Mouse (Mus musculus) heart, adult 8-10 months (tissue): ENCODE data around the gene Gnb5. TPM values are rescaled to one million over a fixed set of nuclear protein-coding genes. Genes with fewer than 3 reads are reported as not detected.

Experiments used
- DNase-seq: peaks from one replicate; pipeline ENCODE4 v3.0.0; 2022; ENCODE audit warnings: low spot score
- total RNA-seq, 4 experiments: library from RNA; stranded (reverse); gene quantifications; 2 replicates each; pipeline ENCODE4 v1.2.4; 2022

Gnb5 gene
- total RNA-seq, 4 experiments from 2014 or later: 20.4 to 25.1 (median 23.8) TPM

DNA sequence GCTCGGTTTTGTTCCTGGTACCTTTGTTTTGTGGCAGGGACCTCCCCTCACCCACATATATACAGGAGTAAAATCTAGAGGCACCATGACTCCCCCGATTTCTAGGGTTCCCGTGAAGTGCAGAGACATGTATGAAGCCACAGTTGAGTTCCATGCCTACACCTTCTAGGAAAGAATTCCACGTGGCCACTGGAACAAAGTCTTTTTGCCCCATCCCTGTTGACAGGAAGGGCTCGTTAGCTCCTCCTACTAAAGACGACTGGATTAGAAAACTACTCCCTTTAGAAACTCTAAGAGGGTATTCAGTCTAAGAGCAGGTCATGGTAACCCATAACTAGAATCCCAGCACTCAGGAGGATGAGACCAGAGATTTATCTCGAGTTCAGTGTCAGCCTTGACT is 1.8 kb upstream of the Gnb5 start:
- no peak for DNase-seq

DNA sequence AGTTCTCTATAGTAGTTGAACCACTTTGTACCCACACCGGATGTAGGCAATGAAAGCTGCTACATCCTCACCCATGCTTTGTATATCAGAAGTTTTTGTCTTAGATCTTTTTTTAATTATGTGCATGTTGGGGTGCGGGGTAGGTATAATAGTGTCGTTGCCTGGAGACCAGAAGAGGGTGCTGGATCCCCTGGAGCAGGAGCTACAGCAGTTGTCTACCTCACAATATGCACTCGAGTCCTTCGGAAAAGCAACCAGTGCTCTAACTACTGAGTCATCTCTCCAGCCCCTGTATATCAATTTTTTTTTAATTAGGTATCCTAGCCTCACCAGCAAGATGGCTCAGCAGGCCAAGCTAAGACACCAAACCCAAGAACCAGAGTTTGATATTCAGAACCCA is 927 bp downstream of the Gnb5 start:
- DNase-seq: no peak

DNA sequence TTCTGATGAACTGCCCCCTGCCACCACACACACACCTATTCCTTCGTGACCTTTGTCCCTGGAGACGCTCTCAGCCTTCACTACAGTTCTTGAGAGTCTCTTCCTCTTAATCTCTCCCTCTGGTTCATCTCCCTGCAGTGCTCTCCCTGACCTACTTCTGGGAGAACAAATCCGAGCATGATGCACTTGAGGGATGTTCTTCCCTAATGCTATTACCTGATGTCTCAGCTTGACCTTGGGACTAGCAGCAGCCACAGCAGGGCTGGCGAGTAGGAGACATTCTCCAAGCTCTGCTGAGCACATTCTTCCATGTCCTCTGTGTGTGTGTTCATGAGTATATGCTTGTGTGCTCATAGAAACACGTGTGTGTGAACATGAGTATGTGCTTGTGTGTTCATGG is 2.5 kb downstream of the Gnb5 start:
- no peak for DNase-seq

- DNase-seq: peak; percentile 55
Measured at GRCm38 (mm10) chr9:75312008-75312407, 5.9 kb downstream of the Gnb5 start.

DNA sequence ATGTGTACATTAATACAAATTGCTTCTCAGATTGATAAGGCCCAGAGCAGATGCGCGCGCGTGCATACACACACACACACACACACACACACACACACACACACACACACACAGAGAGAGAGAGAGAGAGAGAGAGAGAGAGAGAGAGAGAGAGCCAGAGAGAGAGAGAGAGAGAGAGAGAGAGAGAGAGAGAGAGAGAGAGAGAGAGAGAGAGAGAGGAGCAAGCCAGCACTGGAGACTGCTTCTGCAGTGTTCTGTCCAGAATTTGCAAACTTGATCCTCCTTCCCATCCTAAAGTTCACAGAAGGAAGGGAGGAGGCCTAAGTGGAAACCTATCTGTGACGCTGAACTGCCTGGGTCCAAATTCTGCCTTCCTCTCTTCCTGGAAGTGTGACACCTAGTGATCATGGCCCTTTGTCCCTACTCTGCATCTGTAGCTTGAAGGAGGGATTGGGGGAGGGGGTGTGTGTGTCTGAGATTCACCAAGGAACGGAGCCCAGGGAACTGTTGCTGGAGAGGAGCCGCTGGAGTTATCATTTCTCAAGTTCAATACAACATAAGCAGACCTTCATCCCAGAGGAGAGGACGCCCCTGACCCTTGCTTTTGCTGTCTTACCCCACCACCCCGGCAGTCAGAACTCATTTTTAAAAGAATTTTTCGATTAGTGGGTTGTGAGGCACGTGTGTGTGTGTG is 7.2 kb downstream of the Gnb5 start:
- DNase-seq: no peak

DNA sequence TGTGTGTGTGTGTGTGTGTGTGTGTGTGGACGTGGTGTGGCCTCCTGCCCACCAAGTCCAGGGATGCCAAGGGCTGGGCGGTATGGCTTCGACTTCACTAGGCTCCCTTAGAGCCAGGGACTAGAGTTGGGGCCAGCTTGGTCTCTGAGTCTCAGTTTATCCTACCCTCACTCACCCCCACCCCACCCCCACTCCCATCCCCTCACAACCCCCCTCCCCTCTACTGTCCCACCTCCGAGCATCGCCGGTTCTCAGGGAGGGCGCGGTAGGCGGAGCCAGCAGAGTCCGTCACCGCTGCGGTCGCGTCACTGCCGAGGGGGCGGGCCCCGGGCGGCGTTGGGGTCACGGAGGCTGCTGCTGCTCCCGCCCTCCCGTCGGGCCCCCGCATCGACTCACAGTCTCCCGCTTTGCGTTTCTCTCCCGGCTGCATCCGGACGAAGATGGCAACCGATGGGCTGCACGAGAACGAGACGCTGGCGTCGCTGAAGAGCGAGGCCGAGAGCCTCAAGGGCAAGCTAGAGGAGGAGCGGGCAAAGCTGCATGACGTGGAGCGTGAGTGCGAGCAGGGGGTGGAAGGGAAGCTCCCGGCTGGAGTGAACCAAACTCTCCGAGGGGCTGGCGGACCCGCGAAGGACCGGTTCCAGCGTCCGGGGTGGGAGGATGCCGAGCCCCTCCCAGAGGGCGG is 7.9 kb downstream of the Gnb5 start:
- DNase-seq: peak; percentile 77

DNA sequence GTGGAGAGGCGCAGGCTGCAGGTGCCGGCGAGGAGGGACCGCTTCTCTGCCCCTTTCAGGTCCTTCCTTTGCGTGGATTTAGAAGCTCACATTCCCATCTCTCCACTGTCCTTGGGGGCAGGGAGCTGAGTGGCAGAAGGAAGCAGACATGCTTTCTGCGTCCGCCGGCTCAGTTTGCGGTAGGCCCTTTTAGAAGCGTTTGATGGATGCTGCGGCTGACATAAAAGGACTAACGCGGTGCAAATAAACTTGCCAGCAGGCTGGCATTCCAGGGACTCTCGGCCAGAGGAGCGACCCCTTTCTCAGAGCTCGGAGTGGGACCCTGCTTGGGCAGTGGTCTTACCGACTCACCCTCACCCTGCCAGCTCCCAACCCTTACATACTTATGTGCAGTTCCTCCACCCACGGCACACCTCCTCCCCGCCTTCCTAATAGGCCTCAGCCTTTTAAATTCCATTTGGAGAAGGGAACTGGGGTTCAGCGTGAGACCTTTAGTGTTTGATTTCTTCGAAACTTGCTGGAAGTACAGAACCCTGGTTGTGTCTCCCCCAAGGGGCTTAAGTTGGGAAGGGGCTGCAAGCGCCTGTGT is 8.5 kb downstream of the Gnb5 start:
- DNase-seq: no peak

DNA sequence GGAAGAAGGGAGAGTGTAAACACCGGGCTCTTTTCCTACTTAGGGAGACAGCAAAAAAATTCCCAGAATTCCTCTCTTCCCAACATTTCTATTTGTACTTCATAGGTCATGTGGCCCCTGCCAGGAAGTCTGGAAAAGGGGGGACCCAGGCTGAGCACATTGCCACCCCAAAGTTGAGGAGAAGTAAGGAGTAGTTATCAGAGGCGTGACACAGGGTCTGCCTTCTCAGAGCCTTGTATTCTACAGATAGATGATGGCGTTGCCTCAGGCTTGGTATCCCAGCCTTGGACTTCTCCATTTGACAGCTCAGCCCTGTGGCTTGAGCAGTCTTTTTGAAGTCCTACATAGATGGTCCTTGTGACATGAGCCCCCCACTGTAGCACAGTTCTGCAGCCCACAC is 9.2 kb downstream of the Gnb5 start:
- no peak for DNase-seq

GRCm38 (mm10) chr9:75316771-75317170 is 10.7 kb downstream of the Gnb5 start:
- DNase-seq: no peak

- DNase-seq: no peak
Measured at GRCm38 (mm10) chr9:75318196-75318595, 12.1 kb downstream of the Gnb5 start.

DNA sequence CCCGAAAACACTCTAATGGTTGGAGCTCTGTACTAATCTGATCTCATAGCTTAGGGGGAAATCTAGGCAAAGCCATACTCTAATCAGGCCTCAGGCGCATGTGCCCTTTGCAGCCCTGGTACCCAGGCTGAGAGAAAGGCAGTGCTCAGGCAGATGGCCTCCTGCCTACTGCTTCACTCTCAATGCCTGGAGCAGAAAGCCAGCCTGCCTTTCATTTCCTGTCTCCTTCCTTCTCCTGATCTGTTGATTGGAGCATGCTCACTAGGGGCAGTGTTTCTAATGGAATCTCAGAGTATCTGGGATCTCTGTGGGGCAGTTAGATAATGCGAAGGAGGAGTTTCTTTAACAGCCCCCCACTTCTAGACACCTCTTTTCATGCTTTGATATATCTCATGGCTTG is 13.3 kb downstream of the Gnb5 start:
- DNase-seq: no peak

GRCm38 (mm10) chr9:75322099-75322885 is 16.2 kb downstream of the Gnb5 start:
- no peak for DNase-seq

DNA sequence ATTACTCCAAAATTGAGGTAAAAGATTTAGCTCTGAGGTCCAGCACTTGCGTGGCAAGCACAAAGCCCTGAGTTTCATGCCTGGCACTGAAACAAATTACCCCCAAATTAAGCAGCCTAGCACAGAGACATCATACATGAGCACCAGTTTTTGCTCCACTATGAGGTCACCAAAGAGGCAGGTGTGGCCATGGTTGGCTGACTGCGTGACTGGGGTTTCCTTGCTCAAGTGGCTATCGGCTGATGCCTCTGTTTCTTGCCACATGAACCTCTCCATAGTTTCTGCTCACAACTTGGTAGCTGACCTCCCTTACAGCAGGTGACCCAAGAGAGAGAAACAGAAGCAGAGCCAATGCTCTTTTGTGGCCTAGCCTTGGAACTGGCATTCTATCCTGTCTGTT is 22.0 kb downstream of the Gnb5 start:
- DNase-seq: no peak

- no peak for DNase-seq
Measured at GRCm38 (mm10) chr9:75330821-75331220, 24.7 kb downstream of the Gnb5 start.

- DNase-seq: no peak
Measured at GRCm38 (mm10) chr9:75334440-75334839, 28.4 kb downstream of the Gnb5 start.

DNA sequence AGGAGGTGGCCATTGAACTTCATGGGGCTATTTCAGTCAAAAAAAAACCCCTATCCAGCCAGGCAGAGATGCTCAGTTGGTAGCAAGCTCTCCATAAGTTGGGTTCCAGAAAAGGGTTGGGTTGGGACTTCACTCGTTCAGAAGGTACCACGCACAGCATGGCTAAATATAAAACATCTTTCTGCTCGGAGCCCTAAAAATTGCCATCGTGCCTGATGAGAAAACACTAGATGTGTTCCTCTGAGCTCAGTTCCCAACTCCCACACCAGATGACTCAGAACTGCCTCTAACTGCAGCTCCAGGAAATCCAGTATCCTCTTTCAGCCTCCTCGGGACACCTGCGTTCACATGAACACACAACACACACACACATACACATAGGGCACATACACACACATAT is 31.9 kb downstream of the Gnb5 start:
- DNase-seq: no peak

DNA sequence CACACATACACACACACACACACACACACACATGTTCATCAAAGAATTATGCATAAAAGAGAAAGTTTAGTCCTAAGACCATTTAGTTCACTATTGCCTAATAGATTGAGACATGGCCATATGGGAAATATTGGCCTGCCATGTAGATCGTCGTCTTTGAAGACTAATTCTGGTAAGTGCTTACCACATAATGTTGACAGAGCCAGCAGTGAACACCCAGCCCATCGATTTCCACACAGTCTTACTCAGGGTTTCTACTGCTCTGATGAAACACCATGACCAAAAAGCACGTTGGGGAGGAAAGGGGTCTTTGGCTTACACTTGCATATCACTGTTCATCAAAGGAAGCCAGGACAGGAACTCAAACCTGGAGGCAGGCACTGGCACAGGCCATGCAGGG is 36.3 kb downstream of the Gnb5 start:
- no peak for DNase-seq

- DNase-seq: no peak
Measured at GRCm38 (mm10) chr9:75347458-75347857, 41.4 kb downstream of the Gnb5 start, which contains the start of gene Bcl2l10. Gene Bcl2l10, plus strand, starts transcription at chr9:75347758.

GRCm38 (mm10) chr9:75348066-75348465 is 42.0 kb downstream of the Gnb5 start:
- DNase-seq: no peak

- DNase-seq: no peak
Measured at GRCm38 (mm10) chr9:75348641-75349040, 42.6 kb downstream of the Gnb5 start.

GRCm38 (mm10) chr9:75353094-75353493 is 47.0 kb downstream of the Gnb5 start:
- no peak for DNase-seq

GRCm38 (mm10) chr9:75355783-75356182 is 49.7 kb downstream of the Gnb5 start:
- no peak for DNase-seq
